In genomic region chr11:90423896-90424295, GRCm38 (mm10) we compare ENCODE assay signal across 14 mouse cellular contexts.
"Had no signal": no experiment of that assay in that cellular context is flagged by ENCODE, and none has a peak within 500 bp of the region (broad histone marks: within the 10 kb centered on the region; RNA-seq: fewer than 3 reads in every experiment).

No protein-coding gene starts in this region.

- ATAC-seq: liver, postnatal 0 days; midbrain, embryonic 16.5 days had no signal

- DNase-seq: kidney, postnatal 14 days; left cerebral cortex, postnatal 4 days; liver; liver, embryonic 13.5 days; liver, postnatal 0 days; lung, postnatal 14 days; right cerebral cortex, adult 18-20 months; right cerebral cortex, postnatal 25 days; thymus, postnatal 4 days had no signal

- H3K9ac ChIP-seq: liver, embryonic 13.5 days; liver, postnatal 0 days; lung, embryonic 15.5 days; midbrain, embryonic 12.5 days; neural tube, embryonic 13.5 days had no signal

- H3K36me3 ChIP-seq: liver, embryonic 13.5 days; lung, embryonic 15.5 days; midbrain, embryonic 12.5 days; neural tube, embryonic 13.5 days had no signal

- H3K9me3 ChIP-seq: liver, embryonic 13.5 days; lung, embryonic 15.5 days; midbrain, embryonic 12.5 days; neural tube, embryonic 13.5 days had no signal

- H3K4me1 ChIP-seq: liver, embryonic 13.5 days; lung, embryonic 15.5 days had no signal

- H3K27ac ChIP-seq: liver, embryonic 13.5 days; lung, embryonic 15.5 days; macrophage; midbrain, embryonic 12.5 days; neural tube, embryonic 13.5 days had no signal

- H3K4me3 ChIP-seq: liver, embryonic 13.5 days; lung, embryonic 15.5 days; midbrain, embryonic 12.5 days; neural tube, embryonic 13.5 days had no signal

- H3K4me2 ChIP-seq: liver, embryonic 13.5 days; lung, embryonic 15.5 days; midbrain, embryonic 12.5 days; neural tube, embryonic 13.5 days had no signal
